Mouse (Mus musculus): ENCODE results near the gene Dab1.

The Dab1 gene

GRCm38 (mm10) chr4:103700392-103700791, 81.2 kb downstream of the Dab1 start:
- DNase-seq: no peak

- DNase-seq: no peak
These were observed 83.0 kb downstream of the Dab1 start for GRCm38 (mm10) chr4:103702137-103702536.

- no peak for DNase-seq
These were observed 85.3 kb downstream of the Dab1 start for GRCm38 (mm10) chr4:103704477-103704876.

GRCm38 (mm10) chr4:103706501-103706900, 87.3 kb downstream of the Dab1 start:
- DNase-seq: no peak

- no peak for DNase-seq
These were observed 88.0 kb downstream of the Dab1 start for GRCm38 (mm10) chr4:103707140-103707539.

GRCm38 (mm10) chr4:103711353-103711752, 92.2 kb downstream of the Dab1 start:
- no peak for DNase-seq

- DNase-seq: no peak
These were observed 94.8 kb downstream of the Dab1 start for GRCm38 (mm10) chr4:103713921-103714320.

- DNase-seq: no peak
These were observed 95.8 kb downstream of the Dab1 start for GRCm38 (mm10) chr4:103714991-103715390.

GRCm38 (mm10) chr4:103715568-103715967, 96.4 kb downstream of the Dab1 start:
- no peak for DNase-seq

- DNase-seq: no peak
These were observed 103.6 kb downstream of the Dab1 start for GRCm38 (mm10) chr4:103722738-103723137.

GRCm38 (mm10) chr4:103726486-103726885, 107.3 kb downstream of the Dab1 start:
- DNase-seq: no peak

- no peak for DNase-seq
These were observed 118.0 kb downstream of the Dab1 start for GRCm38 (mm10) chr4:103737185-103737584.

GRCm38 (mm10) chr4:103751249-103751855, 132.2 kb downstream of the Dab1 start:
- DNase-seq: no peak

GRCm38 (mm10) chr4:103754561-103754960, 135.4 kb downstream of the Dab1 start:
- no peak for DNase-seq

GRCm38 (mm10) chr4:103757241-103757640, 138.1 kb downstream of the Dab1 start:
- DNase-seq: no peak

GRCm38 (mm10) chr4:103762416-103762815, 143.3 kb downstream of the Dab1 start:
- DNase-seq: no peak

- DNase-seq: no peak
These were observed 156.6 kb downstream of the Dab1 start for GRCm38 (mm10) chr4:103775712-103776111.

GRCm38 (mm10) chr4:103781398-103781797, 162.2 kb downstream of the Dab1 start:
- peak; percentile 85 to 87 for DNase-seq

GRCm38 (mm10) chr4:103783561-103784247, 164.5 kb downstream of the Dab1 start:
- DNase-seq: no peak

GRCm38 (mm10) chr4:103793589-103794312, 174.6 kb downstream of the Dab1 start:
- peak; percentile 33 to 52 for DNase-seq

GRCm38 (mm10) chr4:103796416-103796815, 177.3 kb downstream of the Dab1 start:
- no peak for DNase-seq

GRCm38 (mm10) chr4:103802439-103802838, 183.3 kb downstream of the Dab1 start:
- no peak for DNase-seq

- DNase-seq: no peak
These were observed 185.3 kb downstream of the Dab1 start for GRCm38 (mm10) chr4:103804461-103804860.

GRCm38 (mm10) chr4:103822669-103823068, 203.5 kb downstream of the Dab1 start:
- DNase-seq: no peak
